Mouse (Mus musculus) bone marrow, adult 2 months (tissue): ENCODE measurements around the gene Ssbp3.

Experiments used
- CTCF ChIP-seq: fragments of 200-500 bp; IDR thresholded peaks from 2 replicates; pipeline ENCODE4 v1.5.1; 2011; ENCODE audit warnings: low read length, control low read depth; ENCODE audit not compliant: control insufficient read depth, insufficient read depth
- POLR2A ChIP-seq: fragments of 200-500 bp; IDR thresholded peaks from 2 replicates; pipeline ENCODE4 v1.6.1; 2011; ENCODE audit warnings: low read depth, mild to moderate bottlenecking, control low read depth, low read length, borderline replicate concordance; ENCODE audit not compliant: control insufficient read depth

- TF ChIP-seq POLR2A: no peak
- TF ChIP-seq CTCF: no peak
Observed at GRCm38 (mm10) chr4:106949200-106949599, 38.7 kb downstream of the Ssbp3 start.
